Mouse (Mus musculus): ENCODE results near the gene 4930579F01Rik.
"Not testable (repeated sequence)": the region's sequence is repeated elsewhere in the genome, so short reads cannot be mapped to it uniquely, and the experiment has no call there.

The 4930579F01Rik gene

DNA sequence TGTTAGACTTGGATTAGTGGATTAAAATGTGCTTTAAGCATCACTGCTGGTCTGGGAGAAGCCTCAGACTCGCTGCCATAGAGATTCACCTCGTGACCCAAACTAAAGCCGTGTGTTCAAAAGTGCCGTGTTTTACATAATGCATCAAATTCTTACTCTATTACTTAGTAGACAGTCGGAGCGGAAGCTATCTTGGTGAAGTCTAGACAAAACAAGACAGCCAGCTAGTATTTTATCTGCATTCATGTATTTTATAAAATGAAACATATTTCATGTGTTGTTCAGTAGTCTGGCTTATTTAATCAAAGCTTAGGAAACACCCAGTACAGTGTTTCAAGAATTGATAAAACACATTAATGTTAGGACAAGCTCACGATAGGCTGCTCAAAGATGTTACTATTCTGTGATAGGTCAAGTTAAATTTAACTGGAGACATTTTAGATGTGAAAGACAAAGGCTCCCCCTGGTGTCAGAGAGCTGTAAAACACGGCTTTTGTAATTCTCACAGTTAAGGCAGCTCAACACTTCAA is 48.9 kb downstream of the 4930579F01Rik start, which contains the start of gene Mttp:
Gene Mttp, minus strand, starts transcription at position 327 of the 530 bp plus-strand sequence.
- DNase-seq (ENCODE audit: low read depth, low spot score): peak; percentile 96

DNA sequence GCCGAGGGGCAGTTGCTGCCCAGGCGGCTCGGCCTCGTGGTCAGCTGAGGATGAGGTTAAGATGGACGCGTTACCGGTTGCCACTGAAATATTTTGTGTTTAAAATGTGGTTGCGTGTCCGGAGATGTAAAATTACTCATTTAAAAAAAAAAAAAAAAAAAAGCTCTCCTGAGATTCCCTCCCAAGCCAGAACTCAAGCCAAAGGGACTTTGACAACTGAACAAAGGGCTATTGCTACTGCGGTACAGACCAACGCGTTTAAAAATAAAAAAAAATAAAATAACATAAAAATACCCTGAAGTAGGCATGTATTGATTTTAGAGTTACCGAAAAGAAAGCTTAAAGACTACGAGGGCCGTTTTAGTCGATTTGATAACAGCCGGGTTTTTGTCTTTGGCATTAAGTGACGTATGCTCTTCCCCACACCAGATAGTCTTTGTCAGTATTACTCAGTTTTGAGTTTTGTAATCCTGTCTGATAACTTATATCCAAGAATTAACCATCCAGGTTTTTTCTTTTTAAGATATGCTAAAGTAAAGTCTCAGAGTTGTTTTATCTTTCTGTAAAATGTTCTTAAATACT is 49.5 kb downstream of the 4930579F01Rik start:
- no peak for DNase-seq (ENCODE audit: low read depth, low spot score)

DNA sequence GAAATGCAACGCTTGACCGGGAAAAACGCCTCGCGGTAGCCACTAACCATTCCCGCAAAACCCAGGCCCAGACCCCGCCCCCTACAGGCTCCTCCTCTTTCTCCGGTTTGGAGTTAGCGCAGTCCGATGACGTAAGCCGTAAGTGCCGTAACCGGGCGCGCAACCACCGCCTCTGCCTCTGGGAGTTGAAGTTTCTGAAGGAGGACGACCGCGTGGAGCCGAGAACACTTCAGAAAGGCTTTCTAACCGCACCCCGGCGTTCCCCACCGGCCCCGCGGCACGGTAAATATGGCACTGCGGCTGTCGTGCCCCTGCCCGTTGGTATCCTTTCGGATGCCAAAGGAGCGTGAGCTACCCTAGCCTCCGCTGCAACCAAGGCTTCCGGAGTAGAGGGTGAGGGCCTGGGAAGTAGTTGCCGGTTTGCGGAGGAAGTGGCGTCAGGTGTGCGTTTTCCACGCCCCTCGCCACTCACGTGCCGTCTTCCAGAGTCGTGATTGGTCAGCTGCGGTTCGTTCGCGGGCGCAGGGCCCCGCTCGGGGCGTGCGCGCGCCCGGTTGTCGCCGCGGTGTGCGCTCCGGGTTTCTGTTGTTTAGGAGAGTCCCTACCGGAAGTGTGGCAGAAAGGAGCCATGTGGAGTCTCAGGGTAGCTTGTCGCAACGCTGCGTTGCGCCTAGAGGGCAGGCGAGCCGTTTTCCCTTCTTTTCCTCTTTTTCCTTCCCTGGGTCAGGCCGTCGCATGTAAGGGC is 50.1 kb downstream of the 4930579F01Rik start, which contains the start of gene Trmt10a:
Gene Trmt10a, plus strand, starts transcription at position 134 of the 745 bp plus-strand sequence.
- peak; percentile 99 for DNase-seq (ENCODE audit: low read depth, low spot score)

DNA sequence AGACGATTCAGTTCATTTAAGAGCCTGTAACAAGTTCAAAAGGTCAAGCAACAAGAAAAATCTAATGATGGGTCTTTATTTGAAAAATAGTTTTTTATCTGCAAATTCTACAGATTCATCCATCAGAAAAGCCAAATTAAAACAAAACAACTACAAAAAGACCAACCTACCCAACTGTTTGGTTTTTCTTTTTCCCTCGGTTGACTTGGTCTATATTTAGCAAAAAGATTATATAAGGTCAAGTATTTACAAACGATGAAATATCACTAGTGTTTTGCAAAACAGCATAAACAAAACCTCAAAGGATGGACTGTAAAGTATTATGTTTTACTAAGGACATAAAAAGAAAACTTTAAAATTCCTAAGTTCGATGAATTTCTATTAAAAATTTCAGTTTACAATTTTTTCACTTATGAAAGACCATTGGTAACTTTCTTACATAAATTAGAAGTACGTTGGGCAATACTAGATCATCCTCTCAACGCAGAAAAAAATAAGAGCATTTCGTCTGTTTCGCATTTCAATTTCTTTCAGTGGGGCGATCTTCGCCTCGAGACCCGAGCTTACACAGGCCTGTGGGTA is 50.8 kb downstream of the 4930579F01Rik start:
- no peak for DNase-seq (ENCODE audit: low read depth, low spot score)

DNA sequence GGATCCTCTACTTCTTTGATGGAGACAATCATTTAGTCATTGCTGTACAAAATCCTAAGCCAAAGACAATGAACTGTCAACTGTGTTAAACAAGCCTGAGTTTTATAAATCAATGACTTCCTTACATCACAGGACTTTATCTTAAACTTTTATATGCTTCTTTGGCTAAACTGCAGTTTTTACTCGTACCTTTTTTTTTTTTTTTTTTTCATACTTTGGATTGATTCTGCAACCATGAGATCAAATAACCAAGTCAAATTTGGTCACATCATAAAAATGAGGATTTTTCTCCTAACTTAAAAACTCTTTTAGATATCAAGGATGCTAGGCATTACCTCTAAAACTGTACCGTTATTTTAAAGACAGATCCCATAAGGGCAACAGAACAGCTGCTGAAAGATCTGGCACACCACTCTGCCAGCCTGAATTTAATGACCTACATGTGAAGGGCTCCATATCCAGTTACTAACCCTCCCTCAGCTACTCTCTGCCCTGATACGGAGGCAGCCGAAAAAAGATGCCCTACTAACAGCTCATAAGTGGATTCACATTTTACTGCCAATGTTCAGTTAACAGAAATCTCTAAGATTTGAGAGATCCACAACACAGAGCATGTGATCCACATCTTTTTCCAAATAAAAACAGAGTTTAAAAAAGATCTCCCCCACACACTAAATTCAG is 51.4 kb downstream of the 4930579F01Rik start:
- DNase-seq (ENCODE audit: low read depth, low spot score): peak; percentile 59

DNA sequence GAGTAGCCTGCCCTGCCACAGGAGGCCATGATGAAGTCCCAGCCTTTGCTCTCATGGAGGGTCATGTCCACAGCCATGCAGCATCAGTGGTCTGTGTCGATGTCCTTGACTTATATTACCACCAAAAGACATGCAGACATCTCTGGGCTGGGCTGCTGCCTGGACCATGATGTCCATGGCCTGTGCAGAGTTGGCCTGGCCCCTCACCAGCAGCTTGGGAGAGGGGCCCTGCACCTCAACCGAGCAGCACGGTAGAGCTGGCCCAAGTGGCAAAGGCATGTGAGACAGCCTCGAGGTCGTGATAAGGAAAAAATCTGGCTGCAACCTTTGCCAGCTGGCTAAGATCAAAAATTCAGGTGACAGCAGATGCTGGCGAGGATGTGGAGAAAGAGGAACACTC is 54.0 kb downstream of the 4930579F01Rik start:
- no peak for DNase-seq (ENCODE audit: low read depth, low spot score)

DNA sequence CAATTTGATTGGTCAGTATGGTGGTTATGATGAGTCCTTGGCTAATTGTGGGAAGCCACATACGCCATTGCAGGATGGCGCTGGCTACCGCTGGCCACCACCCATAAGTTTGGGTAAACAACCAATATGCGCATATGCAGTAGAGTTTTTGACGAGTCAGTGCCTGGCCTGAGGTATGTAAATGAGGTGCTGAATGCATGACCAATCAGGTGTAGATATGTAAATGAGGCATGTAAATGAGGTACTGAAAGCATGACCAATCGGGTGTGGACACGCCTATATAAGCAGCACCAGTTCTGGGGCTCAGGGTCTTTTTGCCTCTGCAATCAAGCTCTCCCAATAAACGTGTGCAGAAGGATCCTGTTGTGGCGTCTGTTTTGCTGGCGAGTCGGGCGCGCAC is 55.5 kb downstream of the 4930579F01Rik start:
- not testable (repeated sequence) for DNase-seq (ENCODE audit: low read depth, low spot score)

DNA sequence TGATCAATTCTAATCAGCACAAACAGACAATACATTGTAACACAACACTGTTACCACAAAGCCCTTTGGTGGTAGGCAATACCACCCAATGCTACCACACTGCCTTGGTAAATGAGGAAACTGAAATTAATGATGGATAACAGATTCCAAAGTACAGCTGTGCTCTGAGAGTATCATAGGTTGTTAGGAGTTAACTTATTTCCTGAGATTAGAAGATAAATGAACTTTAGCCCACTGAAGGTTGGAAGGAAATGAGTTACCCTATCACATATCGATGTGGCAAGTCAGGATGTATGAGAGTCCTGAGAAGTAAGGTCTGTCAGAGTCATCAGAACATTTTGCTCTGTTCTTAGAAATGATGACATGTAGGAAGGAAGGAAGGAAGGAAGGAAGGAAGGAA is 59.1 kb downstream of the 4930579F01Rik start:
- DNase-seq (ENCODE audit: low read depth, low spot score): no peak

DNA sequence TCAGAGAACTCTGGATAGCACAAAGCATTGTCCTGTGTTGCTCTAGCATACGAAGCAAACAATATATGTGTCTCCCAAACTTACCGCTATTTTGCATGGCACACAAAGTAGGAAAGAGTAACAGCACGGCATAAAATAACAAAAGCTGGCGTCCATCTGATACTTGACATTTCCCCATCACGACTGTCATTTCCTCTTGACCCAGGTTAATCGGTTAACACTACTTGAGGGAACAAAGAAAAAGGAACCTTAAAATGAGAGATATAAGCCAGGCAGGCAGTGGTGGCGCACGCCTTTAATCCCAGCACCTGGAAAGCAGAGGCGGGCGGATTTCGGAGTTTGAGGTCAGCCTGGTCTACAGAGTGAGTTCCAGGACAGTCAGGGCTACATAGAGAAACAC is 59.7 kb downstream of the 4930579F01Rik start:
- DNase-seq (ENCODE audit: low read depth, low spot score): no peak

DNA sequence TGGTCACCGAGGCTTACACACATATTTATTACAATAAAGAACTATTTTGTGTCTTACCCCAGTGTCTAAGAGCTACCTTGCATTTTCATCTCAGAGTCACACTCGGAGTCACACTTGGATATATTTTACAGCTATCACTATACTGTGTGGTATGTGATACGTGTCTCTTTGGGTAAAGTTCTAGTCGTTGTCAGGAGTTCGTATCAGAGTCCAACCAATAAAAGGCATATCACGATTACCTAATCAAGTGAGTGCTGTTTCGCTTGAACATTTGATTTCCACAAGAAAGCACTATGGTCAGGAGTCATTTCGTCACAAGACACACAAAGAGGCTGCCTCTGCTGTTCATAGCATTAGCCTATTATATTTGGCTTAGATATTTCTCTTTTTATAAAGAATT is 60.2 kb downstream of the 4930579F01Rik start:
- DNase-seq (ENCODE audit: low read depth, low spot score): no peak

DNA sequence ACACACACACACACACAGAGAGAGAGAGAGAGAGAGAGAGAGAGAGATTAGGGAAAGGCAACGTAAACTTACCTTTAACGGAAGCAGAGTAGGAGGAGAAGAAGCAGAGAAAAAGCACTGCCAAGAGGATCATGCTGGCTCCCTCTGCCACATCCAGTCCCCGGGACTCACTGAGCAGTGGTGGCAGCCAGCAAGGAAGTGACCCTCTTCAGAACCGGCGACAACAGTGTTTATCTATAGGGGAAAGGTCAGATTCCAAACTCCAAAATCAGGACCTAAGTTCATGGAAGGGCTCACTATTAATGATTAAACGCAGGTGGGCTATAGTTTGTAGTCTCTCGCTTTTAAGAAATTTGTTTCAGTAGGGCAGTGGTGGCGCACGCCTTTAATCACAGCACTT is 62.5 kb downstream of the 4930579F01Rik start:
- DNase-seq (ENCODE audit: low read depth, low spot score): no peak

DNA sequence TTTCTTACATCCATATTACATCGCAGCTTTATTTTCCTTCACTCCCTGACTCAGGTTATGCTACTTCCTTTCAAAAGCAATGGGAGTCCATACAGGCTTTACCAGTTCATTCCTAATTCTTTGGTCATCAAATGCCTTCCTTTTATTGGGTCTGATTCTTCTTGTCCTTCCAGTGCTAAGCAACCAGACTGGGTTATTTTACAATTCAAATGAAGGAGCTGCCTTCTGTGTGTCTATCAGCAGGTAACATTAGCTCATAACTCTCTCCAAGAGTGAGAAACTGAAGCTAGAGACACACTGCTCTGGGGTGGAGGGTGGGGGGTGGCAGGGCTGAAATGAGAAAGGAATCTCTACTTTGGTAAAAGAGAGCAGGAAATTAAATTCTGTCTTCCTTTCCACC is 62.9 kb downstream of the 4930579F01Rik start:
- DNase-seq (ENCODE audit: low read depth, low spot score): no peak

DNA sequence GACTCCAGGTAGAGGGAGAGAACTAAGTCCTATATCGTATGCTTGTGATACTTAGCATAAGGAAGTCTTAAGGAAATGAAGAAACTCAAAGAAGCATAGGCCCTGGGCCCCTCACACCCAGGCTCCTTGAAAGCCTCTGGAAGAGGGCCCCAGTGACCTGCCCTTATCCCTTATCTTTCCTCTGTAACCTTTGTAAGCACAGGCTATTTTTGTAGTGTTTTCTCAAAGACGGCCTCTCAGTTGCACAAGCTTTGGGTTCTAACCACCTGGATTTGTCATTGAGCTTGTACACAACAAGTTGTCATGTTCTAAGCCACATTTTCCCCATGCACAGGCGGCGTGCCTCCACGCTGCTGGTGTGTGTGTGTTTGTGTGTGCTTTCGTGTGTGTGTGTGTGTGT is 64.5 kb downstream of the 4930579F01Rik start:
- no peak for DNase-seq (ENCODE audit: low read depth, low spot score)

DNA sequence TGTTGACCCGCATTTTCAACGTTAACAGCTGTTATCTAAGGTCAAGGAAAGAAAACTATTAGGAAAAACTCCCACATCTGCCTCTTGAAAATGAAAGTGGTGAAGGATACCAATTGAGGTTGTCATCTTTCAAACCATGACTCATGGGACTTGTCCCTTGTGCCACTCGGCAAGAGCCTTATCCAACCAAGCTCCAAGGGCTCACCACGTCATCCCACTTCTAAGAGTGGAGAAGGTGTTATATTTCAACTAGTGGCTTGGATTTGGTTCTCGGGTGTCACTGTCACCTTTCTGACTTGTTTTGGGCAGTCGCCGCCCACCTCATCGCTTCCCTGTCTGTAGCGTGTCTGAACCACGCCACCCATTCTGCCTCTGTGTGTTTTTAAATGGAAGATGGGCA is 69.8 kb downstream of the 4930579F01Rik start:
- DNase-seq (ENCODE audit: low read depth, low spot score): no peak

DNA sequence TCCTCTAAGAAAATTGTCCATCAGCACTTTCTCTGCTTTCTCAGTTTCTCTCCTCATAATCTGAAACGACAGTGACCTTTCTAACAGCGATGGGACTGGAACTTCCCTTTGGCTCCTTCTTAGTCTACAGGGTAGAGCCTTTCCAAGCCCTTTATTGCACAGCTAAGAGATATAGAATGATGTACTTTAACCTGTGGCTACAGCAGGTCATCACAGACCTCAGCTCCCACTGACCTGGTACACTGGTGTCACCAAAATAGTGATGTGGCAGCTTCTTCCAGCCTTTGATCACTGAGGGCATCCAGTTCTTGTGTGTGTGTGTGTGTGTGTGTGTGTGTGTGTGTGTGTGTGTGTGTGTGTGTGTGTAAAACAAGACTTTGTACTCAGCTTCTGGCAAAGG is 72.2 kb downstream of the 4930579F01Rik start:
- no peak for DNase-seq (ENCODE audit: low read depth, low spot score)

DNA sequence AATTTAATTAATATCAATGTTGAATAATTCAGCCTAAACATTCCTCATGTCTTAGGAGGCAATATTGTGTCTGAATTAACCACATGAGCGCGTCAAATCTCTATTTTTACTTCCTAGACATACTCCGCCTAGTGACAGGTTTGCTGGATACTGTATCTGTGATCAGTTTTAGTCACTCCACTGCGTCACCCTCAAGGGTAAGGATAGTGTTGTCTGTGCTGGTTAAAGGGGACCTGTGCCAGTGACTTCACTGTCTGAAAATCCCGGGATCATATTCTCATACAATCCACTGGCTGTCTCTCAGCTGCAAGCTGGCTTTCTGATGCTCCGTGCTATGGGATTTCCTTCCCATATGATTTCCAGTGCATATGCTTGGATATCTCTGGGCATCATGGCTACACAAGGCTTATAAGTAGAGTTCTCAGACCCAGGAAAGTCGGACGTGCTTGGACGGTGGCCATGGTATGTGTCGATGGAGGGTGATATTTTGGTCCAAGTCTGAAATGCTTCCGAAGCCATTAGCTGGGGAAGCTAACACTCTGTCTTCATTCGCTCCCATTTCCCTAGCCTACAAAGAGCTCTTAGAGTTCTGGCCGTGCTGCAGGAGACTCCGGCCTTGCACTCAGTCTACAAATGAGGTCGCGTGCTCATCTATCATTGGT is 74.0 kb downstream of the 4930579F01Rik start:
- DNase-seq (ENCODE audit: low read depth, low spot score): no peak

DNA sequence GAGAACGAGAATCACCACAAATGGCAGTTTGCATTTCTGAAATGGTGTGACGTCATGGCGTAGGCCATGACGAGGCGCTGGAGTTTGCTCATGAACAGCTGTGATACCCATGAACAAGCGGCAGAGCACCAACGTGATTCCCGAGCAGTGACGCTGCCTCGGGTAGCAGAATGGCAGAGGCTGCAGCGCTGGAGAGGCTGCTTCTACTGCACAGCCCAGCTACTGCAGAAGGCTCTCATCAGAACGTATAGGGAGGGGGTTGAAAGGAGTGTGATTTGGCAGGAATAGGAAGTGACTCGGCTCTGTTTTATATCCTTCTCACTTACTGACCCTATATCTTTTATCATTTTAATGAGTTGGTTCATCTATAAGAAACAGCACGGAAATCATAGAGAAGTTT is 74.8 kb downstream of the 4930579F01Rik start:
- no peak for DNase-seq (ENCODE audit: low read depth, low spot score)

DNA sequence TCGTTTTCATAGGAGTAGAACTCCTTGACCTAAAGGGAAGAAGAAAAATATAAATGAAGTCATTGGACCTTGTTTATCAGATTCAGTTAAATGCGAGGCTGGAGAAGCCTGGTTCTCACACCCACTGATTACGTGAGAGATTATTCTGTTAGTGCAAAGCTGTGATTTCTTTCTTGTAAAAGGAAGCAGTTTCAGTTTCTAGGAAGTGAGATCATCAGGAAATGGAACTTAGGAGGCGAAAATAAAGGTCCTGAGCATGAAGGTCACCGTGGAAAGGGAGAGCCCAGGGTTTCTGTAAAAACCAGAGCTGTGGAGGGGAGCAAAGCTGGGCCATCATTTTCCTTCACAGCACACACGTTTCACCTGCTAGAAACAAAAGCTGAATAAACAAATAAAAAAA is 75.2 kb downstream of the 4930579F01Rik start:
- DNase-seq (ENCODE audit: low read depth, low spot score): no peak

DNA sequence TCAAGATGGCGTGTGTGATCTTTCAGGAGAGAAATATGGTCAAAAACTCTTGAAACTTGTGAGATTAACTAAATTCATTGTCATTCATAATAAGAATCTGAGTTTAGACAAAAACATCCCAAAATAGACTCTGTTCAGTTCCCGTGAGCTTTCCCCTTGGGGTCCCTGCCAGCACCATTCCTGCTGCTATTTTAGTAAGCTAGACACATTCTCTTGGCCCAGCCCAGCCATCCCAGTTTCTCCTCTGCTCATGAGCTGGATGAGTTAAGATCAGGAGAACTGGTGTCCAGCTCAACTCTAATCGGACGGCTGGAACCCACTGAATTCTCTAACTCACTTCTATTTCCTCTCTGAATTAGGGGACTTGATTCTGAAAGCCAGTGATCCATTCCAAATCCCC is 76.8 kb downstream of the 4930579F01Rik start:
- DNase-seq (ENCODE audit: low read depth, low spot score): no peak

DNA sequence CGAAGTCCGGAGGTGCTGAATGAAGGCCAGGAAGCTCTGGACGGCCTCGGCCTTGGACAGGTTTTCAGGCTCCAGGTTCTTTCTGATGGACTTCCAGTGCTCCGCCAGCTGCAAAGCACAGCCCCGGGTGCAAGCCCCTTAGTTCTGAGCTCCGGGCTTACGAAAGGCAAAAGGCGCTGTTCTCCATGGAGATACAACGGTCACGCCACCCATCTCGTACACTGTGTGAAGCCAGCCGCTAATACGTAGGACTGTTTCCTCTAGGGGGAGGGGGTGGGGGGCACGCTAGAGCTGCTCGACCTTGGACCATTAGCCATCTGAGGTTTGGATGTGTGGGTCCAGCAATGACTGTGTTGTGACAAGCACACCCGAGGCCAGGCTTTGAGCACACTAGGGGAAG is 79.5 kb downstream of the 4930579F01Rik start:
- no peak for DNase-seq (ENCODE audit: low read depth, low spot score)
